Mouse (Mus musculus) layer of hippocampus, postnatal 10 days (tissue): ENCODE measurements around the gene Olfr56. TPM values are rescaled to one million over a fixed set of nuclear protein-coding genes. Genes with fewer than 3 reads are reported as not detected.
"Not testable (repeated sequence)": the region's sequence is repeated elsewhere in the genome, so short reads cannot be mapped to it uniquely, and the experiment has no call there.

Experiments
- DNase-seq, 2 experiments: peaks; one replicate each; pipeline ENCODE4 v3.0.0; 2021; ENCODE audit warnings: low spot score in 2 of 2
- long read RNA-seq: library from polyadenylated mRNA; stranded (forward); transcript quantifications from one replicate; pipeline ENCODE4 v2.0.0, GENCODE M21; 2023
- total RNA-seq, 2 experiments: library from RNA; stranded (reverse); gene quantifications; 2 replicates each; pipeline ENCODE4 v1.2.3; 2021

Olfr56 gene
- not detected for total RNA-seq
- long read RNA-seq: 0 reads

DNA sequence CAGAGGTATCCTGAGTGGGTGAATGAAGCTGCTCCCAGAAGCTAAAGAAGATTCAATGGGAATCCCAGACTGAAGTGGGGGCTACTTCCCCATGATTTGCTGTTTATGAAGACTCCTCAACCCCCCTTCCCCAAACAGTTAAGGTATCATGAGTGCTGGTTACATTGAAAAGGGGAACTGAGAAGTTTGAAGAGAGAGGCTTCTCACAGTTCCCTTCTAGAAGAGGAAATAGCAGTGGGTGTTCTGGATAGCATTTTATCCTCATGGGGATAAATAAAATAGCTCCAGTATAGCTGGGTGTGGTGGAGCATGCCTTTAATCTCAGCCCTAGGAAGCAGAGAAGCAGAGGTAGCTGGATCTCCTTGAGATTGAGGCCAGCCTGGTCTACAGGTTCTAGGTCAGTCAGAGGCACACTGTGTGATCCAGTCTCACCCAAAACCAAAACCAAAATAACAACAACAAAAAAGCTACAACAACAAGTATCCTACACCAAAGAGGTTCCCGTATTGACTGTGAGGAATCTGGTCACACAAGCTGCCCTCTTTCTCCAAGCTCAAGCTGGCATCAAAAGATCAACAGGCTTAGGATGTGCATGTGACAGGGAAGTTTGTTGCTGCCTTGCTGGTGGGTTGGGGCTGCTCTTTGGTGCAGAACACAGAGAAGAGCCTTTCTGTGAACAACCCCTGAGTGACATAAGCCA lies at the start of gene Olfr56:
Gene Olfr56 (plus strand): TSS at position 650 of the 700 bp plus-strand sequence.
- not testable (repeated sequence) for DNase-seq

DNA sequence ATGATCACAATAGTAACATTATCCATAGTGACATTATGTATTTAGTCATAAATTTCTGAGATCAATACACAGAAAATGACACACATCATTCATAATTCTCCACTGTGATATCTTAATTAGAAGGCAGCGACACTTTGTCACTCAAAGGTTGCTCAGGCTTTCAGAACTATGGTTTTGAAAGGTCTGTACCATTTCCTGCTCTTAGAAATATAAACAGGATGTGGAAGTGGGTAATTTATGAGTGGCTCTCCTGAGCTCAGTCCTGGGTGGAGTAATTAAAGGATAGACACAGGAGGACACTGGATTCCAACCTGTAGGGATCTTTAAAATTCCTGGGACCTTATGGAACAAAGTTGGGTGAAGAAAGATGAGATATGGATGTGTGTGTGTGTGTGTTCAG lies 45.3 kb upstream of the Olfr56 start:
- not testable (repeated sequence) for DNase-seq

DNA sequence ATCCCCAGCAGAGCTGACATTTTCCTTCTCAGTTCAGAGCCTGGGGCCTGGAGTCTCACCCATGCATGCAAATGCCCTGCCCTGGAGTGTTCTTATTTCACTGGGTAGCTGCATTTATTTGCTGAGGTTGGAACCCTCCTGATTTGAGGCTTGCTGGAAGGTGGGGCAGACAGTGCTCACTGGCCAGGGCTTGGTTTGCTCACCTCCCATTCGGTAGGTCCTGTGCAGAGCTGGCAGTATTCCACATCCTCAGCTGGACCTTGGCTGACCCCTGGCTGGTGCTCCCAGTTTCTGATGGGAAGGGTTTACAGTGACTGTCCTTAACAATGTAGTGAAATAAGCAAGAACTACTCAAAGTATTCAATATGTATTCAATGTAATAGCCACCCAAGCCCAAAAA lies 44.8 kb upstream of the Olfr56 start:
- not testable (repeated sequence) for DNase-seq

DNA sequence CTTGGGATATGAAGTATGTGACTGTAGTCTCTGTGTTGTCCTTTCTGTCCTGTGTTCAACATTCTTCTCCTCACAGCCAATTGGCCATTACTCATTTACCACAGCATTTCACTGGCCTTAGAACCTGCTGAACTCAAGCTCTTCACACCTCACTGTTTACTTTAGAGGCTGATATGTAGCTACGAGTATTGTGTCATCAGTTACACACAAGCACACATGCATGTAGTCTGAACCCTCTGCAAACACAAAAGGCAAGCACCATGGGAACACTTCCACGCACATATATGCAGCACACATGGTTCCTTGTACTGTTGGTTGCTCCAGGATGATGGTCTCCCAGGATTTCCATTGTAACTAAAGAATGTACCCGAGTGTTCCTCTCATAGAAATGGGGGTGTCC lies 43.4 kb upstream of the Olfr56 start:
- not testable (repeated sequence) for DNase-seq

DNA sequence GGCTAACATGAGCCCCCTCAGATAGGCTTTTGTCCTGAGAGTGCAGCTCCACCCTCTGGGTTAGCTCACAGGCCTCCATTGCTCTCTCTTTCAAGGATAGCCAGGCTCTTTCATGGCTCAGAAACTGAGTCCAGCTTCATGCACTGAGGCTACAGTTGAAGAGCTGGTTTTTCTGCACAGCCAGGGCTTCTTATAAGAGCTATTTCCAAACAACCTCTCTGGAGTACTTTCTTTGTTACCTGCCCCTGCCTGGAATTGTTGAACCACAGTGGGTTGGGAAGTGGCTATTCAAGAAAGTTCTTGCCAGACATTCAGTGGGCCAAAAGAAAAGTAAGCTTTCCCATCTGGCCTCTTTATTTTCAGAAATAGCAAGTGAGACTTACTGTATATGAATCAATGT lies 39.4 kb upstream of the Olfr56 start:
- DNase-seq: not testable (repeated sequence)

DNA sequence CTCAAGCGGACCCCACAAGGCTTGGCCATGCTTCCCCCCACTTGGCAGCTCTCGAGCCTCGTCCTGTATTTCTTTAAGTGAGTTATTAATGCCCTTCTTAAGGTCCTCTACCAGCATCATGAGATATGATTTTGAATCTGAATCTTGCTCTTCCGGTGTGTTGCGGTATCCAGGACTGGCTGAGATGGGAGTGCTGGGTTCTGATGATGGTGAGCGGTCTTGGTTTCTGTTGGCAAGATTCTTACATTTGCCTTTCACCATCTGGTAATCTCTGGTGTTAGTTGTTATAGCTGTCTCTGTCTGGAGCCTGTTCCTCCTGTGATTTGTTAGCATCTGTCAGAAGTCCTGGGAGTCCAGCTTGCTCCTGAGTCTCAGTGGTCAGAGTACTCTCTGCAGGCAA lies 32.6 kb upstream of the Olfr56 start, which contains the start of gene Psme2b:
Gene Psme2b (minus strand): TSS at position 101 of the 400 bp plus-strand sequence.
- DNase-seq: not testable (repeated sequence)

DNA sequence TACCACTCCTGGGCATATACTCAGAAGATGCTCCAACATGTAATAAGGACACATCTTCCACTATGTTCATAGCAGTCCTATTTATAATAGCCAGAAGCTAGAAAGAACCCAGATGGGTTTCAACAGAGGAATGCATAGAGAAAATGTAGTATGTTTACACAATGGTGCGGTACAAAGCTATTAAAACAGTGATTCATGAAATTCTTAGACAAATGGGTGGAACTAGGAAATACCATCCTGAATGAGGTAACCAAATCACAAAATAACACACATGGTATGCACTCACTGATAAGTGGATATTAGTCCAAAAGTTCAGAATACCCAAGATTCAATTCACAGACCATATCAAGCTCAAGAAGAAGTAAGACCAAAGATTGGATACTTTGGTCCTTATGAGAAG lies 4.0 kb upstream of the Olfr56 start:
- DNase-seq: not testable (repeated sequence)

DNA sequence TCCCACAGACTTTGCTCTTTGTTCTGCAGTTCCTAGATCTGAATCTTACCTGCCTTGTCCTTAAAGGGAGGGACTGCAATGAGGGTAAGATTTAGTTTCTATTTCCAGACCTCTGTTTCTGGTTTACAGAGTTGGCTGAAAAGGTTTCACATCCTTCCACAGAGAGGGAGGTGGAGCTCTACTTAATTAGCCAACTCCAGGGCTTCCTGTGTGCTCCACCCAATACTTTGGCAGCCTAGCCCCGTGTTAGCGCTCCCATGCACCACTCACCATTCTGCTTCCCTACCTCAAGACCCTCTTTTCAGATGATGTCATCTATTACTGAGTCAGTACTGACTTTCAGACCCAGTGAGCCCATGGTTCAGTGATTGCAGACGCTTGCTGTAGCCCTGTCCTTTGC lies 562 bp downstream of the Olfr56 start, which contains the start of gene 9930111J21Rik1:
Gene 9930111J21Rik1 (minus strand): TSS at position 148 of the 400 bp plus-strand sequence.
- not testable (repeated sequence) for DNase-seq

DNA sequence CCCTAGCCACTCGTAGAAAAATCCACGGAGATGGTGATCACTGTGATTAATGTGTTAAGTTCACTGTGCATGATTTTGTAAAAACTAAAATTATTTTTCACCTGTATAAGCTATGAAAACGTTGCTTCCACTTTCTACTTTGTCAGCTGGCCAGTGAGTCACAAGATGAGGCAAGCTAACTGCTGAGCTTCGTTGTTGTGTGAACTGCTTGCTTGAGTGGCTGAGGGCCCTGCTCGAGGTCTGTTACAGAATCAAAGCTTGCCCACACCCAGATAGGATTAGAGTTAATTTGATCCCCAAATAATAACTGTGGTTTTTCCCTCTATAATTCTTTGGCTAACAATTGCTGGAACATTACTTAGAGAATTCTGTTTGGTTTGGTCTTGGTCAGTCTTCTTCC lies 1.4 kb downstream of the Olfr56 start:
- not testable (repeated sequence) for DNase-seq

DNA sequence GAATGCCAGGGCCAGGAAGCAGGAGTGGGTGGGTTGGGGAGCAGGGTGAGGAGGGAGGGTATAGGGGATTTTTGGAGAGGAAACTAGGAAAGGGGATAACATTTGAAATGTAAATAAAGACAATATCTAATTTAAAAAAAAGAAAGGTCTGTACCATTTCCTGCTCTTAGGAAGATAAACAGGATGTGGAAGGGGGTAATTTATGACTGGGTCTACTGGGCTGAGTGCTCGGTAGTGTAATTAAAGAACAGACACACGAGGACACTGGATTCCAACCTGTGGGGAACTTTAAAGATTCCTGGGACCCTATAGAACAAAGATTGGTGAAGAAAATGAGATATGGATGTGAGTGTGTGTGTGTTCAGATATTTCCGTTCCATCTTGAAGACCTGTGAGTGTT lies 4.2 kb downstream of the Olfr56 start:
- DNase-seq: not testable (repeated sequence)

DNA sequence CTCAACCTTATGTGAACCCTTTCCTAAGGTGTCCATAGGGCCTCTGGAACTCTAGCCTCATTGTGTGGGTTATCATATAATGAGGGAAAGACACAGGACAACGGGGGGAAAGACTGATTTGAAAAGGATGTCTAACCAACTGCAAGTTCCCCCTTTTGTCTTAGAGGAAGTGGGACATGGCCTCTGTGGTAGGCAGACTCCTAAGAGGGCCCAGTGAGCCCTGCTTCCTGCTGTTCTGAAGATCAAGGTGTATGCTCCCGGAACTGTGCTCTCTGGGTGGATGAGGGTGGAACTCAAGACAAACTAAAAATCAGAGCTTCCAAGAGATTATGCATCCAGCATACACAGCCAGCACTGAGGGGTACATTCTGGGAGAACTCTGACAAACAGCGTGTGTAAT lies 9.5 kb downstream of the Olfr56 start:
- not testable (repeated sequence) for DNase-seq

DNA sequence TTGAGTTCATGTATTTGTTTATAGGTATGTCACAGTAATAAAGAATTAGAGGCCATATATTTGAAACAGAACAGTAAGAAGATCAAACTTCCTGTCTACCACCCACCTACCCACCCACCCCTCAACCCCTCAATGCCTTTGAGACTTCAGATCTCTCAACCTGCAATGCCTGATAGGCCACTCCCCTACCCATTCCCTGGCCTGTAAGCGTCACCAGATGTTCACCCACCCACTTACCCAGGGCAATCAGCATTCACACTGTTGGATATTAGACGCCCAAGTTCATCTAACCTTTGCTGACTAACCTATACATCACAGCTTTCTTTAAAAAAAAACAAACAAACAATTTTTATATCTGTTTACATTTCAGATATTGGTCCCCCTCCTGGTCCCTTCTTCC lies 11.3 kb downstream of the Olfr56 start:
- DNase-seq: not testable (repeated sequence)

DNA sequence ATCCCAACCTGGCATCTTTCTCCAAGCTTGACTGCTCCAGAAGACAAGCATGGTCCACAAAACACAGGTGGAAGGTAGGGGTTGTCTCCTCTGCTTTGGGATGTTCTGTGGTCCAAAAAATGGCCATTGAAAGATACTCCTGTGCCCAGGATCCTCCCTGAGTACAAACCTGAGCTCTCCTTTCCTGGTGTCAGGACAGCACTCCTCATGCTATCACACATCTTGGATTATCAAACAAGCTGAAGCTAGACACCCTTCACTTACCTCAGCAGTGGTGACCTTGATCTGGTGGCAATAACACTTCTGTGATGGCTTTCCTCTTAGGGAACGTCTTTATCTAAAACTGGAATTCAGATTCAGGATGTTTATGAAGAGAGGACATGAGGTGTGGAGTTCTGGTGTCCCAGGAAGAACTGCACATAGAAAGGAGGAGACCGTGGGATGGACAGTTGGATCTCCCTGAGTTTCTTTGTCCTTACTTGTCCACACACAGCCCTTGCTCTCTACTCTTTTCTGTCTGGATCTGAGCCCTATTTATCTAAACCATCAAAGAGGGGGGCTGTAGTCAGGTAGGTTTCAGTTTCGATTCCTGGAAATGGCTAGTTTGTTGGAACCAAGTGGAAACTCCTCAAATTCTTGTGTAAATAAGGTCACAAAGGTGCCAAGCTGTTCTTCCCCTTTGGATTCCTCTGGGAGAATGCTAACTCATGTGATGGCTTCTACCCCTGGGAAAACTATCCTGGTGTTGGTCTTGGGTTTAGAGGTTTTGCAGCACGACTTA lies 13.2 kb downstream of the Olfr56 start, which contains the start of gene Gm12185:
Gene Gm12185 (minus strand): TSS at position 487 of the 781 bp plus-strand sequence.
- DNase-seq: not testable (repeated sequence)

DNA sequence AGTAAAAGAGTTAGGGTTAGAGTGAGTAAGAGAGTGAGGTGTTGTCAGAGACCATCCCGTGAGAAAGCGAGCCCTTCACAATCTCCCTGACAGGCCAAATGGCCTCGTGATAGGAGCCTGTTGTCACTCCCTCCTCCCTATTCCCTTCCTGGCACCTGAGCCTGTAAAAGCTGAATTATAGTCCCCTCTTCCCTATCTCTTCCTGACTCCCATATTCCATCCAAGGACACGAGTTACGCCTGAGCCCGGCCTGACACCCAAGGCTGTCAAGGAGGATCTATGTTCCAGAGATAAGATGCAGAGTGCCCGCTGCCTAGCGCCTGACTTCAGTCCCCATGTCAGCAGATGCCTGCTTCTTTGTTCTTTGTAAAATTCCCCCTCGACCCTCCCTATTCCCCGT lies 14.6 kb downstream of the Olfr56 start:
- not testable (repeated sequence) for DNase-seq

DNA sequence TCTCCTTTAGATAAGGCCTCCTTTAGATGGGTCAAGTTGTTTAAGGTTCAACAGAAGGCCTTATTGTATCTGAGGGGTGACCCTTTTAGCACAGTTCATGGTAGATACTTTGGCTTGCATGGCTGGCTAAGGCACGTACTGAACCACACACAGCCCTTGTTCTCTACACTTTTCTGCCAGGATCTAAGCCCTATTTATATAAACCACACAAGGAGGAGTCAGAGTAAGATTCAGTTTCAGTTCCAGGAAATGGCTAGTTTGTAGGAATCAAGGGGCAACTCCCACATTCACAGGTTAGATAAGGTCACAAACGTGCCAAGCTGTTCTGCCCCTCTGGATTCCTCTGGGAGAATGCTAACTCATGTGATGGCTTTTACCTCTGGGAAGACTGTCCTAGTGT lies 15.3 kb downstream of the Olfr56 start, which contains the start of gene Tgtp1:
Gene Tgtp1 (minus strand): TSS at position 155 of the 400 bp plus-strand sequence.
- DNase-seq: not testable (repeated sequence)

DNA sequence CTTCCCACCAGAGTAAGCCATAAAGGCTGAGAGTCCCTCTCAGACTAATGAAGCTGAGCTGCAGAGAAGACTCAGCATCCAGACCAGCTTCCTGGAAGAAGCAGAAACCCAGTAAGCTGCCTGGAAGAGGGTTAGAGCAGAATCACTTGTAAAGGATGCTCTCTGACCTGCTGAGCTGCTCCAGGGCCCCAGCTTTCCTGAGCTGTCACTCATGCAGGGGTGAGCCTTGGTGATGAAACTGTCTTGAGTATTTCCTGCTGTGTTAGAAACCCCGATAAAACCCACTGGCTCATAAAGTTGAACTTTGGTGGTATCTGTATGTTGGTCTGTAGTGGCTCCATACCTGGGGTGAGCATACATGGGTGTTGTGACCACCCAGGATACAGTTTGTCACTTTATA lies 21.7 kb downstream of the Olfr56 start:
- not testable (repeated sequence) for DNase-seq

DNA sequence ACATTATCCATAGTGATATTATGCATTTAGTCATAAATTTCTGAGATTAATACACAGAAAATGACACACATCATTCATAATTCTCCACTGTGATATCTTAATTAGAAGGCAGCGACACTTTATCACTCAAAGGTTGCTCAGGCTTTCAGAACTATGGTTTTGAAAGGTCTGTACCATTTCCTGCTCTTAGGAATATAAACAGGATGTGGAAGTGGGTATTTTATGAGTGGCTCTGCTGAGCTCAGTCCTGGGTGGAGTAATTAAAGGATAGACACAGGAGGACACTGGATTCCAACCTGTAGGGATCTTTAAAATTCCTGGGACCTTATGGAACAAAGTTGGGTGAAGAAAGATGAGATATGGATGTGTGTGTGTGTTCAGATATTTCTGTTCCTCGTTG lies 27.6 kb downstream of the Olfr56 start:
- DNase-seq: not testable (repeated sequence)

DNA sequence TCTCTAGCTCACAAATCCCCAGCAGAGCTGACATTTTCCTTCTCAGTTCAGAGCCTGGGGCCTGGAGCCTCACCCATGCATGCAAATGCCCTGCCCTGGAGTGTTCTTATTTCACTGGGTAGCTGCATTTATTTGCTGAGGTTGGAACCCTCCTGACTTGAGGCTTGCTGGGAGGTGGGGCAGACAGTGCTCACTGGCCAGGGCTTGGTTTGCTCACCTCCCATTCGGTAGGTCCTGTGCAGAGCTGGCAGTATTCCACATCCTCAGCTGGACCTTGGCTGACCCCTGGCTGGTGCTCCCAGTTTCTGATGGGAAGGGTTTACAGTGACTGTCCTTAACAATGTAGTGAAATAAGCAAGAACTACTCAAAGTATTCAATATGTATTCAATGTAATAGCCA lies 28.1 kb downstream of the Olfr56 start:
- not testable (repeated sequence) for DNase-seq

DNA sequence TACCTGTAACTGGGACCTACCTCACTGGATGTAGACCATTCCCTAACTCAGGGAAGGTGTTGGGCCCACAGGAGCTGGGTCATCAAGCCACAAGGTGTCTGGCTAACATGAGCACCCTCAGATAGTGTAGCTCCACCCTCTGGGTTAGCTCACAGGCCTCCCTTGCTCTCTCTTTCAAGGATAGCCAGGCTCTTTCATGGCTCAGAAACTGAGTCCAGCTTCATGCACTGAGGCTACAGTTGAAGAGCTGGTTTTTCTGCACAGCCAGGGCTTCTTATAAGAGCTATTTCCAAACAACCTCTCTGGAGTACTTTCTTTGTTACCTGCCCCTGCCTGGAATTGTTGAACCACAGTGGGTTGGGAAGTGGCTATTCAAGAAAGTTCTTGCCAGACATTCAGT lies 33.4 kb downstream of the Olfr56 start:
- DNase-seq: not testable (repeated sequence)

DNA sequence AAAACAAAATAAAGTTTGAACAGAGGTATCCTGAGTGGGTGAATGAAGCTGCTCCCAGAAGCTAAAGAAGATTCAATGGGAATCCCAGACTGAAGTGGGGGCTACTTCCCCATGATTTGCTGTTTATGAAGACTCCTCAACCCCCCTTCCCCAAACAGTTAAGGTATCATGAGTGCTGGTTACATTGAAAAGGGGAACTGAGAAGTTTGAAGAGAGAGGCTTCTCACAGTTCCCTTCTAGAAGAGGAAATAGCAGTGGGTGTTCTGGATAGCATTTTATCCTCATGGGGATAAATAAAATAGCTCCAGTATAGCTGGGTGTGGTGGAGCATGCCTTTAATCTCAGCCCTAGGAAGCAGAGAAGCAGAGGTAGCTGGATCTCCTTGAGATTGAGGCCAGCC lies 71.4 kb downstream of the Olfr56 start:
- DNase-seq: not testable (repeated sequence)

DNA sequence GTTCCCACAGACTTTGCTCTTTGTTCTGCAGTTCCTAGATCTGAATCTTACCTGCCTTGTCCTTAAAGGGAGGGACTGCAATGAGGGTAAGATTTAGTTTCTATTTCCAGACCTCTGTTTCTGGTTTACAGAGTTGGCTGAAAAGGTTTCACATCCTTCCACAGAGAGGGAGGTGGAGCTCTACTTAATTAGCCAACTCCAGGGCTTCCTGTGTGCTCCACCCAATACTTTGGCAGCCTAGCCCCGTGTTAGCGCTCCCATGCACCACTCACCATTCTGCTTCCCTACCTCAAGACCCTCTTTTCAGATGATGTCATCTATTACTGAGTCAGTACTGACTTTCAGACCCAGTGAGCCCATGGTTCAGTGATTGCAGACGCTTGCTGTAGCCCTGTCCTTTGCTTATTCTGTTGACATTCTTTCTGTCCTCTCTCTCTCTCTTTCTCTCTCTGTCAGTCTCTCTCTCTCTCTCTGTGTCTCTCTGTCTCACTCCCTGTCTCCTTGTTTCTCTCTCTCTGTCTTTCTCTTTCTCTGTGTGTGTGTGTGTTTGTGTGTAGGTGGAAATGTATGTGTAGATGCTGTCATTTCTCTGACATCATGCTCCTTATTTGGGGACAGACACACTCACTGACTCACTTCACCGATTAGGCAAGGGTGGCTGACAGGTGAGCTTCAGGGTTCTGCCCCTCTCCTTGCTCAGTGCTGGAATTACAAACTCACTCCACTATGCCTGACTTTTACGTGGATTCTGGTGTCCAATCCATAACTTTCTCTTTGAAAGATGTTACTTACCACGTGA lies 72.6 kb downstream of the Olfr56 start, which contains the start of gene 9930111J21Rik2:
Gene 9930111J21Rik2 (minus strand): TSS at position 150 of the 799 bp plus-strand sequence.
- not testable (repeated sequence) for DNase-seq
